Mouse (Mus musculus): ENCODE measurements around the gene Ssbp2. TPM values are rescaled to one million over a fixed set of nuclear protein-coding genes. Genes with fewer than 3 reads are reported as not detected.

Ssbp2 gene
- polyA plus RNA-seq, 2 experiments, result 118 to 174 TPM

DNA sequence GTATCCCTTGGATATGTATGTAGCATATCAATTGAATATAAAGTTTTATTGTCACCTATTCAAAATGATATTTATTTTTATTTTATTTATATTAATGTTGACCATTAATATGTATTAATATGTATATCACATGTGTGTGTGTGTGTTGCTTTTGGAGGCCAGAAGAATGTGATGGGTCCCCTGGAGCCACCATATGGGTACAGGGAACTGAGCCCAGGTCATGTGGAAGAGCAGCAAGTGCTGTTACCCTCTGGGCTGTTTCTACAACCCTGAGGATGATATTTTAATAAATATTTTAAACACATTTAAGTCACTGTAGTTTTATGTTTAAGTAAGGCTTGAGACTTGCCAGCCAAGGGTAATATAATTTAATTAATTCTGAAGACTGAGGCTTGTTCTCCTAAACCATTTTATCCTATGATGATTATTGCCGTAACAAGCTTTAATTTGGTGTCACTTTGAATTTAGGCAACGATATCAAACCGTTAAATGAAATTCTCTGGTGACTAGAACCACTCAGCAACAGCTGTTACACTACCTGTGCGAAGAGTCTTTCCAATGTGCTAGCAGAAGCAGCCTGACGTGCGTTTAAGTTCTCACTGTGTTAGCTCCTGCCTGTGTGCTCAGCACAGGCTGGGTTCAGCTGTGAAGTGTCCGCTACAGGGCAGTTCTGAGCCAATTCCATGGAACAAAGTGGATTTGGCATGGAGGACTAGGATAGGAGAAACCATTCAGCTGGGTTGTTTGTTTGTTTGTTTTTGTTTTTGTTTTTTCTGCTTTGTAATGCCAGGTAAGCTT lies 145.2 kb downstream of the Ssbp2 start:
- H3K36me3 ChIP-seq (ENCODE audit: control insufficient read depth, insufficient read depth, low read length), result no peaks in the 10 kb centered on the region; the same call in 1 of the 2 replicates
- H3K9ac ChIP-seq (ENCODE audit: low read depth, low read length, severe bottlenecking), result no peak overlapping the region
- TF ChIP-seq POLR2A (IDR thresholded peaks at IDR 0.05; ENCODE audit: borderline replicate concordance, extremely low read depth, insufficient read depth, insufficient read length), result no peak
- no peak overlapping the region for H3K27ac ChIP-seq (replicated peaks; ENCODE audit: low read depth, low read length)
- H3K27me3 ChIP-seq (ENCODE audit: control insufficient read depth, insufficient read depth, low read length), result no peaks in the 10 kb centered on the region
- H3K4me1 ChIP-seq (ENCODE audit: control insufficient read depth, insufficient read depth, low read length), result no peaks in the 10 kb centered on the region
- WGBS, result 70% methylated on average over 7 of the region's 7 CpGs
- H3K4me2 ChIP-seq (replicated peaks; ENCODE audit: low read depth, low read length, severe bottlenecking), result no peak overlapping the region
- ATAC-seq (ENCODE audit: low FRiP score, low read depth), result no peak
- no peaks in the 10 kb centered on the region for H3K9me3 ChIP-seq (ENCODE audit: control insufficient read depth, low read length)
- H3K4me3 ChIP-seq (replicated peaks; ENCODE audit: low read length), result no peak overlapping the region
- no peak for DNase-seq (ENCODE audit: low spot score)

DNA sequence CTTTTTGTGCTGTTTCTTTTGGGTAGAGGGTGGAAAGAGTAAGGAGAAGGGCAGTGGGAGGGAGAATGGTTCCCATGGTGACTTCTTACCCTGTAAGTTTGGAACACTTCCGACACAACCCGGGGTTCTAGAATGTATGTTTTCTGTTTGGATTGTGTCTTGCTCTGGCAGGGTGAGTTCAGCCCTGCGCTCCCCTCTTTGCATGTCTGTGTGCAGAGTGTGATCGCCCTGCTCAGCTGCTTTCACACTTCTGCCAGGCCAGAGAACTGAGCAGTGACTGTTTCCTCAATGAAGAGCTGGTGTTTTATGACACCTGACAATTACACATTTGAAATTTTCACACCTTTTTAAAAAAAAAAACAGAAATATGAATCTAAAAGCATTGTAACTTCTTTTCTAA lies 150.5 kb downstream of the Ssbp2 start:
- H3K27me3 ChIP-seq (ENCODE audit: control insufficient read depth, insufficient read depth, low read length), result no peaks in the 10 kb centered on the region
- ATAC-seq (ENCODE audit: low FRiP score, low read depth) (no peak), DNase-seq (ENCODE audit: low spot score) (no peak)
- H3K36me3 ChIP-seq (ENCODE audit: control insufficient read depth, insufficient read depth, low read length), result no peaks in the 10 kb centered on the region; the same call in 1 of the 2 replicates
- H3K4me3 ChIP-seq (replicated peaks; ENCODE audit: low read length), result no peak overlapping the region
- no peak overlapping the region for H3K9ac ChIP-seq (ENCODE audit: low read depth, low read length, severe bottlenecking)
- H3K4me1 ChIP-seq (ENCODE audit: control insufficient read depth, insufficient read depth, low read length), result no peaks in the 10 kb centered on the region
- TF ChIP-seq POLR2A (IDR thresholded peaks at IDR 0.05; ENCODE audit: borderline replicate concordance, extremely low read depth, insufficient read depth, insufficient read length), result no peak
- H3K4me2 ChIP-seq (replicated peaks; ENCODE audit: low read depth, low read length, severe bottlenecking), result no peak overlapping the region
- 81% methylated on average over 4 of the region's 4 CpGs for WGBS
- H3K9me3 ChIP-seq (ENCODE audit: control insufficient read depth, low read length), result no peaks in the 10 kb centered on the region
- H3K27ac ChIP-seq (replicated peaks; ENCODE audit: low read depth, low read length), result no peak overlapping the region

DNA sequence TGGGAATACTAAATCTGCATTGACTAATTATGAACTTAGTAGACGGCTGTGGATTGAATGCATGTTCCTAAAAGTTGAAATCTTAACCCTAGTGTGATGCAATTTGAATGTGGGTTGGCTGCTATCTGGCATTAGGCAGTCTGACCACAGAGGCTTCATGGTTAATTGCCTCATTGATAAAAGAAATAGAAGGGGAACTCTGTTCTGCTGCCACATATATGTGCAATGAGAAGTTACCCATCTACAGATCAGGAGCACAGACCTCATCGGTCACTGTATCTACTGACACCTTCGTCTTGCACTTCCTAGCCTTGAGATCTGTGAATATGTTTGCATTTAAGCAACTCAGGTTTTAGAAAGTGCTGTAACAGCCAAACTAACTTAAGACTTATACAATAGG lies 151.8 kb downstream of the Ssbp2 start:
- H3K4me3 ChIP-seq (replicated peaks; ENCODE audit: low read length), result no peak overlapping the region
- H3K27me3 ChIP-seq (ENCODE audit: control insufficient read depth, insufficient read depth, low read length), result no peaks in the 10 kb centered on the region
- no peak overlapping the region for H3K9ac ChIP-seq (ENCODE audit: low read depth, low read length, severe bottlenecking)
- H3K4me1 ChIP-seq (ENCODE audit: control insufficient read depth, insufficient read depth, low read length), result no peaks in the 10 kb centered on the region
- H3K9me3 ChIP-seq (ENCODE audit: control insufficient read depth, low read length), result no peaks in the 10 kb centered on the region
- H3K36me3 ChIP-seq (ENCODE audit: control insufficient read depth, insufficient read depth, low read length), result no peaks in the 10 kb centered on the region; the same call in 1 of the 2 replicates
- TF ChIP-seq POLR2A (IDR thresholded peaks at IDR 0.05; ENCODE audit: borderline replicate concordance, extremely low read depth, insufficient read depth, insufficient read length), result no peak
- WGBS, result 94% methylated on average over 3 of the region's 3 CpGs
- no peak overlapping the region for H3K27ac ChIP-seq (replicated peaks; ENCODE audit: low read depth, low read length)
- DNase-seq (ENCODE audit: low spot score) (no peak), ATAC-seq (ENCODE audit: low FRiP score, low read depth) (no peak)
- no peak overlapping the region for H3K4me2 ChIP-seq (replicated peaks; ENCODE audit: low read depth, low read length, severe bottlenecking)

DNA sequence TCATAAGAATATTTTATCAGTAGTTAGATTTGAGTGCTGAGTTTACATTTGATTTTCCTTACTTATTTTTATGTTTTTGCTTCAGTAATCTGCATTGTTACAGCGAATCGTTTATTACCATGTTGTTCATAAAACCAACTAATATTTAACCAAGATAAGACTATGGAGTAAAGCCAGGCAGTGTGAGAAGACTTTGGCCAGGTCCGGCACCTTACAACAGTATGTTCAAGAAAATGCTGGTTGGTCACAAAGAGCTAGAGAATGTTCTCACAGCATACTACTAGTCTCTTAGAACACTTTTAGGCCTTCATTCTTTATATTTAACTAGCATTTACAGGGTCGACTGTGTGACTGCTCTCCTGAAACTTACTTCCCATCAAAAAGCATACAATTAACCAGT lies 152.5 kb downstream of the Ssbp2 start:
- H3K4me1 ChIP-seq (ENCODE audit: control insufficient read depth, insufficient read depth, low read length), result no peaks in the 10 kb centered on the region
- H3K4me3 ChIP-seq (replicated peaks; ENCODE audit: low read length), result no peak overlapping the region
- H3K9me3 ChIP-seq (ENCODE audit: control insufficient read depth, low read length), result no peaks in the 10 kb centered on the region
- H3K9ac ChIP-seq (ENCODE audit: low read depth, low read length, severe bottlenecking), result no peak overlapping the region
- H3K4me2 ChIP-seq (replicated peaks; ENCODE audit: low read depth, low read length, severe bottlenecking), result no peak overlapping the region
- H3K36me3 ChIP-seq (ENCODE audit: control insufficient read depth, insufficient read depth, low read length), result no peaks in the 10 kb centered on the region
- WGBS, result 87% methylated on average over 4 of the region's 4 CpGs
- ATAC-seq (ENCODE audit: low FRiP score, low read depth), result no peak
- TF ChIP-seq POLR2A (IDR thresholded peaks at IDR 0.05; ENCODE audit: borderline replicate concordance, extremely low read depth, insufficient read depth, insufficient read length), result no peak
- no peak for DNase-seq (ENCODE audit: low spot score)
- H3K27ac ChIP-seq (replicated peaks; ENCODE audit: low read depth, low read length), result no peak overlapping the region
- no peaks in the 10 kb centered on the region for H3K27me3 ChIP-seq (ENCODE audit: control insufficient read depth, insufficient read depth, low read length)

DNA sequence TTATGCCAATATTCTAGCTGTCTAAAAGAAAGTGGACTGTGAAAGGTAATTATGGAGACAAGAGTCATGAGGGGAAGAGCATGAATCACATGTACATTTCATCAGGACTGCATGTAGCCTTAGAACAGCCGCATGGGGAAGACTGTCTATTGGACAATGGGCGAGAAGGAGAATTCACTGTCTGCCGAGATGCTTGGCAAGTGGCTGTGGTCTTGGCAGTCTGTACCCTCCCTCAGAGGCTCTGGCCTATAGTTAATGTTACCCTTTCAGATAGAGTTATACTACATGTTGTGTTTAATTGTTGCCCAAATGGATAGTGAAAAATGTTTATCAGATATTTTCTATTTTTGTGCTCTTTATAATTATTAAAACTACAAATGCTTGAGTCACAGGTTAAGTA lies 156.0 kb downstream of the Ssbp2 start:
- Histone ChIP-seq H3K4me1 (ENCODE audit: control insufficient read depth, insufficient read depth, low read length) (no peaks in the 10 kb centered on the region), H3K36me3 (ENCODE audit: control insufficient read depth, insufficient read depth, low read length) (peaks cover 8% of the 10 kb centered on the region; the same call in 1 of the 2 replicates), H3K9me3 (ENCODE audit: control insufficient read depth, low read length) (no peaks in the 10 kb centered on the region), H3K4me3 (replicated peaks; ENCODE audit: low read length) (no peak overlapping the region), H3K27ac (replicated peaks; ENCODE audit: low read depth, low read length) (no peak overlapping the region), H3K9ac (ENCODE audit: low read depth, low read length, severe bottlenecking) (no peak overlapping the region), H3K27me3 (ENCODE audit: control insufficient read depth, insufficient read depth, low read length) (no peaks in the 10 kb centered on the region), H3K4me2 (replicated peaks; ENCODE audit: low read depth, low read length, severe bottlenecking) (no peak overlapping the region)
- no peak for TF ChIP-seq POLR2A (IDR thresholded peaks at IDR 0.05; ENCODE audit: borderline replicate concordance, extremely low read depth, insufficient read depth, insufficient read length)
- no peak for DNase-seq (ENCODE audit: low spot score)
- 84% methylated on average over 3 of the region's 3 CpGs for WGBS
- no peak for ATAC-seq (ENCODE audit: low FRiP score, low read depth)
